Mouse (Mus musculus): ENCODE data around the gene Bscl2.

- TF ChIP-seq POLR2A (IDR thresholded peaks at IDR 0.05; ENCODE audit: control insufficient read depth, low read depth, low read length): no peak
- TF ChIP-seq CTCF (IDR thresholded peaks at IDR 0.05; ENCODE audit: control insufficient read depth, insufficient read depth, insufficient replicate concordance, low read depth, low read length): no peak
Measured at GRCm38 (mm10) chr19:8832971-8833370, 4.3 kb upstream of the Bscl2 start.

All from testis, adult 2 months (tissue).